Mouse (Mus musculus): ENCODE measurements around the gene Uxs1.

Uxs1 gene

GRCm38 (mm10) chr1:43717967-43718366, 109.6 kb downstream of the Uxs1 start:
- no peak for DNase-seq

GRCm38 (mm10) chr1:43714841-43715240, 112.8 kb downstream of the Uxs1 start:
- DNase-seq: no peak

GRCm38 (mm10) chr1:43698577-43699000, 129.0 kb downstream of the Uxs1 start:
- DNase-seq: no peak
